Mouse (Mus musculus) ES-E14 (cell line): ENCODE data around the gene Plekhh2. TPM values are rescaled to one million over a fixed set of nuclear protein-coding genes. Genes with fewer than 3 reads are reported as not detected.

ENCODE experiments used
- DNase-seq: peaks from one replicate; pipeline ENCODE4 v3.0.0-alpha.2; 2013; ENCODE audit warnings: low read depth, low spot score
- H3K27ac ChIP-seq: 2 replicates; pipeline ENCODE4 v1.5.1; 2012; ENCODE audit warnings: low read depth, mild to moderate bottlenecking, low read length, moderate library complexity, mixed read lengths; ENCODE audit not compliant: poor library complexity, insufficient read depth, severe bottlenecking
- H3K36me3 ChIP-seq: 2 replicates; pipeline ENCODE4 v1.6.1; 2012; ENCODE audit warnings: mild to moderate bottlenecking, low read length, moderate library complexity, mixed read lengths; ENCODE audit not compliant: control insufficient read depth, poor library complexity, insufficient read depth, severe bottlenecking
- H3K4me1 ChIP-seq, 2 experiments: fragments of 150-350 bp in 1 of 2; sonication (generic) in 1 of 2; 2 replicates each; pipeline ENCODE4 v1.6.1; 2012; ENCODE audit warnings: low read length in 2 of 2, mild to moderate bottlenecking in 1 of 2, mixed read lengths in 1 of 2; ENCODE audit not compliant: control insufficient read depth in 2 of 2, insufficient read depth in 2 of 2, poor library complexity in 1 of 2
- H3K4me3 ChIP-seq, 2 experiments: fragments of 150-350 bp in 1 of 2; sonication (generic) in 1 of 2; 2 replicates each; pipeline ENCODE4 v1.5.1; 2012; ENCODE audit warnings: low read length in 2 of 2, low read depth in 1 of 2, mild to moderate bottlenecking in 1 of 2, mixed read lengths in 1 of 2; ENCODE audit not compliant: insufficient read depth in 1 of 2, poor library complexity in 1 of 2, severe bottlenecking in 1 of 2
- H3K9ac ChIP-seq: 2 replicates; pipeline ENCODE4 v1.6.1; 2012; ENCODE audit warnings: low read depth, mild to moderate bottlenecking, low read length, mixed read lengths; ENCODE audit not compliant: poor library complexity, insufficient read depth, severe bottlenecking
- H3K9me3 ChIP-seq: fragments of 150-350 bp; sonication (generic); 2 replicates; pipeline ENCODE4 v1.6.1; 2012; ENCODE audit warnings: low read depth, mild to moderate bottlenecking, low read length; ENCODE audit not compliant: control insufficient read depth, insufficient read depth
- CHD2 ChIP-seq: IDR thresholded peaks from 2 replicates; pipeline ENCODE4 v1.6.1; 2014; ENCODE audit warnings: mild to moderate bottlenecking, low read depth, low read length, inconsistent platforms
- HCFC1 ChIP-seq: IDR thresholded peaks from 2 replicates; pipeline ENCODE4 v1.6.1; 2012; ENCODE audit warnings: low read length, inconsistent platforms, borderline replicate concordance; ENCODE audit not compliant: insufficient read depth
- MAFK ChIP-seq: IDR thresholded peaks from 2 replicates; pipeline ENCODE4 v1.6.1; 2014; ENCODE audit warnings: mild to moderate bottlenecking, low read depth, low read length, inconsistent platforms; ENCODE audit not compliant: insufficient read depth
- ZC3H11A ChIP-seq: IDR thresholded peaks from 2 replicates; pipeline ENCODE4 v1.6.1; 2012; ENCODE audit warnings: low read depth, mild to moderate bottlenecking, inconsistent platforms, low read length, borderline replicate concordance
- ZNF384 ChIP-seq: IDR thresholded peaks from 2 replicates; pipeline ENCODE4 v1.6.1; 2012; ENCODE audit warnings: low read depth, low read length, inconsistent platforms
- in situ Hi-C, 2 experiments: fragments of 600-800 bp; cut with MboI; formaldehyde crosslinking; loops; one replicate each; pipeline ENCODE4 v1.15.1; 2025; ENCODE audit warnings: low sequenced_read_pairs in 2 of 2, inconsistent platforms in 1 of 2; ENCODE audit not compliant: unreplicated experiment in 2 of 2
- total RNA-seq: library from RNA; depleted of rRNA; stranded (reverse); fragments of 300-350 nt; gene quantifications from 2 replicates; pipeline ENCODE4 v1.2.3, GENCODE M21; 2012

Plekhh2 gene
- total RNA-seq, 1 experiment = 4.0 TPM

GRCm38 (mm10) chr17:84573305-84573704 lies 61.6 kb downstream of the Plekhh2 start:
- DNase-seq = no peak
- Histone ChIP-seq H3K36me3 (no peaks in the 10 kb centered on the region), H3K4me1 (peaks cover 2 to 10% of the 10 kb centered on the region in 2 experiments; a peak in 3 of 4 replicates), H3K9me3 (no peaks in the 10 kb centered on the region), H3K4me3 (no peak overlapping the region; a peak in 1 of 4 replicates), H3K27ac (no peak overlapping the region), H3K9ac (no peak overlapping the region)
- TF ChIP-seq CHD2 = no peak
- TF ChIP-seq ZNF384 = no peak
- no peak for TF ChIP-seq ZC3H11A
- no peak for TF ChIP-seq MAFK
- TF ChIP-seq HCFC1 = no peak
- in situ Hi-C loops = no loop called here

GRCm38 (mm10) chr17:84573940-84574339 lies 62.2 kb downstream of the Plekhh2 start:
- in situ Hi-C loops = no loop called here
- H3K9me3 ChIP-seq = no peaks in the 10 kb centered on the region
- peaks cover 2 to 10% of the 10 kb centered on the region in 2 experiments; a peak in 3 of 4 replicates for H3K4me1 ChIP-seq
- no peak overlapping the region for H3K4me3 ChIP-seq
- H3K36me3 ChIP-seq = no peaks in the 10 kb centered on the region
- no peak overlapping the region for H3K9ac ChIP-seq
- no peak for TF ChIP-seq ZC3H11A
- peak; percentile 26 for DNase-seq
- H3K27ac ChIP-seq = no peak overlapping the region

GRCm38 (mm10) chr17:84575108-84575507 lies 63.4 kb downstream of the Plekhh2 start:
- no peak overlapping the region for H3K9ac ChIP-seq
- no peaks in the 10 kb centered on the region for H3K9me3 ChIP-seq
- DNase-seq = no peak
- H3K4me3 ChIP-seq = no peak overlapping the region
- no peak overlapping the region for H3K27ac ChIP-seq
- TF ChIP-seq HCFC1 (no peak), CHD2 (no peak), ZNF384 (no peak), ZC3H11A (no peak), MAFK (no peak)
- in situ Hi-C loops = no loop called here
- peaks cover 2 to 10% of the 10 kb centered on the region in 2 experiments; a peak in 3 of 4 replicates for H3K4me1 ChIP-seq
- H3K36me3 ChIP-seq = no peaks in the 10 kb centered on the region

GRCm38 (mm10) chr17:84576621-84577293 lies 65.1 kb downstream of the Plekhh2 start:
- no peak overlapping the region for H3K27ac ChIP-seq
- no peak for DNase-seq
- no peaks in the 10 kb centered on the region for H3K36me3 ChIP-seq
- in situ Hi-C loops = no loop called here
- H3K4me3 ChIP-seq = no peak overlapping the region
- peaks cover 2 to 10% of the 10 kb centered on the region in 2 experiments; a peak in 3 of 4 replicates for H3K4me1 ChIP-seq
- no peak overlapping the region for H3K9ac ChIP-seq
- TF ChIP-seq MAFK (no peak), ZC3H11A (no peak), HCFC1 (no peak), CHD2 (no peak), ZNF384 (no peak)
- no peaks in the 10 kb centered on the region for H3K9me3 ChIP-seq

- TF ChIP-seq ZNF384 (no peak), MAFK (no peak), ZC3H11A (no peak), CHD2 (no peak), HCFC1 (no peak)
- no peaks in the 10 kb centered on the region for H3K9me3 ChIP-seq
- in situ Hi-C loops = no loop called here
- H3K9ac ChIP-seq = no peak overlapping the region
- no peak for DNase-seq
- H3K4me1 ChIP-seq = 0 out of 4 replicates have a peak, but pooled peaks cover 0 to 2% of the 10 kb centered on the region in 2 experiments
- H3K27ac ChIP-seq = no peak overlapping the region
- no peaks in the 10 kb centered on the region for H3K36me3 ChIP-seq
- H3K4me3 ChIP-seq = no peak overlapping the region
Measured at GRCm38 (mm10) chr17:84579249-84579648, 67.6 kb downstream of the Plekhh2 start.
